Comparison of ENCODE assay signal across 23 mouse cellular contexts in the genomic region with DNA sequence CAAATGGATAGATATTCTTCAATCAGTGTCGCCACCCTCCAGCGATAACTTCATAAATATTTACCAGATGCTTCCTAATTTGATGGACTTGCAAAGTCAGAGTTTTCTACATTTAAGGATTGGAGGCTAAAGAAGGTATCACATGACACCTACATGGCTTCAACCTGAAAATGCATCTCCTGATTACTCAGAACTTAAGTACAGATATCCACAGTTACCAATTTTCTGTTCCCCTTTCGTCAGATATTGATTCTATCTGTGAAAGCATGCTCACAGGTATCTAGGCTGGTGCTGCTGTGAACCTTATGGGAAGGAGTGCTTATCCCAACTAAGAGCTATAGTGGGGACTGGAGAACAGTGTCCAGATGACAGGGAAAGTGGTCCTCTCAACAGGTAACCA. TPM values are rescaled to one million over a fixed set of nuclear protein-coding genes. Genes with fewer than 3 reads are reported as not detected.
DNase-seq lines count a peak whose midpoint lies in the region; ATAC-seq and TF ChIP-seq lines count a peak whose summit lies in the region.
"Had no signal": no experiment of that assay in that cellular context is flagged by ENCODE, and none has a peak within 500 bp of the region (broad histone marks: within the 10 kb centered on the region; RNA-seq: fewer than 3 reads in every experiment).

No protein-coding gene starts in this region.

- no peak overlapping the region for H3K9ac ChIP-seq in forebrain, postnatal 0 days
- no peak overlapping the region for H3K9ac ChIP-seq in forebrain, embryonic 15.5 days (replicated peaks)
- H3K9ac ChIP-seq in midbrain, postnatal 0 days (replicated peaks; ENCODE audit: low read length, poor library complexity, severe bottlenecking), result no peak overlapping the region
- H3K9ac ChIP-seq in midbrain, embryonic 11.5 days (ENCODE audit: low read length), result no peak overlapping the region
- H3K9ac ChIP-seq: embryonic facial prominence, embryonic 13.5 days; embryonic facial prominence, embryonic 15.5 days; forebrain, embryonic 12.5 days had no signal

- H3K27ac ChIP-seq in forebrain, postnatal 0 days (ENCODE audit: low read depth, low read length), result 0 out of 2 replicates have a peak overlapping the region, but pooled peaks have one; percentile 9
- no peak overlapping the region for H3K27ac ChIP-seq in forebrain, embryonic 15.5 days (replicated peaks)
- 0 out of 2 replicates have a peak overlapping the region, but pooled peaks have one; percentile 59 for H3K27ac ChIP-seq in midbrain, postnatal 0 days (ENCODE audit: low read depth, low read length)
- no peak overlapping the region for H3K27ac ChIP-seq in midbrain, embryonic 11.5 days (ENCODE audit: low read depth, low read length)
- H3K27ac ChIP-seq: embryonic facial prominence, embryonic 13.5 days; embryonic facial prominence, embryonic 15.5 days; forebrain, embryonic 10.5 days; forebrain, embryonic 12.5 days had no signal

- WGBS in forebrain, postnatal 0 days, result 85% methylated on average over 3 of the region's 3 CpGs
- 90% methylated on average over 3 of the region's 3 CpGs for WGBS in forebrain, embryonic 15.5 days
- WGBS in midbrain, postnatal 0 days, result 64% methylated on average over 3 of the region's 3 CpGs
- WGBS in midbrain, embryonic 11.5 days, result 93% methylated on average over 3 of the region's 3 CpGs

- no peaks in the 10 kb centered on the region for H3K9me3 ChIP-seq in forebrain, postnatal 0 days (ENCODE audit: low read length)
- no peaks in the 10 kb centered on the region for H3K9me3 ChIP-seq in forebrain, embryonic 15.5 days
- H3K9me3 ChIP-seq in midbrain, postnatal 0 days (ENCODE audit: low read length), result no peaks in the 10 kb centered on the region
- no peaks in the 10 kb centered on the region for H3K9me3 ChIP-seq in midbrain, embryonic 11.5 days (ENCODE audit: control insufficient read depth, low read length)
- H3K9me3 ChIP-seq: embryonic facial prominence, embryonic 13.5 days; embryonic facial prominence, embryonic 15.5 days; forebrain, embryonic 10.5 days; forebrain, embryonic 12.5 days had no signal

- TF ChIP-seq CTCF in forebrain, postnatal 0 days (IDR thresholded peaks at IDR 0.05; ENCODE audit: low read depth), result no peak
- no peak for TF ChIP-seq CTCF in midbrain, postnatal 0 days (IDR thresholded peaks at IDR 0.05)

- H3K4me1 ChIP-seq in forebrain, postnatal 0 days (ENCODE audit: insufficient read depth), result no peaks in the 10 kb centered on the region
- no peaks in the 10 kb centered on the region for H3K4me1 ChIP-seq in forebrain, embryonic 15.5 days
- 0 out of 2 replicates have a peak, but pooled peaks cover 3% of the 10 kb centered on the region for H3K4me1 ChIP-seq in midbrain, postnatal 0 days (ENCODE audit: insufficient read depth, low read length)
- no peaks in the 10 kb centered on the region; the same call in 1 of the 2 replicates for H3K4me1 ChIP-seq in midbrain, embryonic 11.5 days (ENCODE audit: control insufficient read depth, insufficient read depth, low read length)
- H3K4me1 ChIP-seq: embryonic facial prominence, embryonic 13.5 days; embryonic facial prominence, embryonic 15.5 days had no signal

- no peak overlapping the region for H3K4me2 ChIP-seq in forebrain, postnatal 0 days (ENCODE audit: low read depth)
- H3K4me2 ChIP-seq in forebrain, embryonic 15.5 days (replicated peaks), result no peak overlapping the region
- H3K4me2 ChIP-seq in midbrain, postnatal 0 days (ENCODE audit: low read depth, low read length, poor library complexity, severe bottlenecking), result no peak overlapping the region
- H3K4me2 ChIP-seq in midbrain, embryonic 11.5 days, result no peak overlapping the region
- H3K4me2 ChIP-seq: embryonic facial prominence, embryonic 13.5 days; embryonic facial prominence, embryonic 15.5 days; forebrain, embryonic 12.5 days had no signal

- DNase-seq in forebrain, postnatal 0 days, result no peak
- DNase-seq in midbrain, postnatal 0 days (ENCODE audit: low spot score), result no peak
- no peak for DNase-seq in midbrain, embryonic 11.5 days (ENCODE audit: low spot score, missing footprints)
- peak; percentile 7 for DNase-seq in A20 (ENCODE audit: low read depth, low spot score)
- no peak for DNase-seq in layer of hippocampus, adult 9-11 months
- DNase-seq: adrenal gland, adult 2 months; adrenal gland, postnatal 10 days; adrenal gland, postnatal 25 days; cerebellum, adult 11 months; cerebellum, adult 18-20 months; cerebellum, adult 8-10 months; cerebellum, adult 9-11 months; cerebellum, postnatal 14 days; cerebellum, postnatal 36 days; embryo, embryonic 11 days had no signal

- no peak for ATAC-seq in forebrain, postnatal 0 days
- no peak for ATAC-seq in forebrain, embryonic 15.5 days (replicated peaks)
- no peak for ATAC-seq in midbrain, postnatal 0 days (ENCODE audit: low FRiP score)
- no peak for ATAC-seq in midbrain, embryonic 11.5 days (ENCODE audit: low FRiP score)
- ATAC-seq: CD4-positive, CD25-positive, alpha-beta regulatory T cell, adult 4 months; forebrain, embryonic 14.5 days had no signal

- H3K36me3 ChIP-seq in forebrain, postnatal 0 days (ENCODE audit: insufficient read depth), result peaks cover 65% of the 10 kb centered on the region
- H3K36me3 ChIP-seq in forebrain, embryonic 15.5 days, result peaks cover 65% of the 10 kb centered on the region
- peaks cover 41% of the 10 kb centered on the region for H3K36me3 ChIP-seq in midbrain, postnatal 0 days (ENCODE audit: insufficient read depth, low read length)
- peaks cover 12% of the 10 kb centered on the region for H3K36me3 ChIP-seq in midbrain, embryonic 11.5 days (ENCODE audit: control insufficient read depth, insufficient read depth, low read length)

- no peaks in the 10 kb centered on the region for H3K27me3 ChIP-seq in forebrain, postnatal 0 days (ENCODE audit: insufficient read depth, low read length)
- H3K27me3 ChIP-seq in forebrain, embryonic 15.5 days, result no peaks in the 10 kb centered on the region
- H3K27me3 ChIP-seq in midbrain, postnatal 0 days (ENCODE audit: insufficient read depth, low read length), result no peaks in the 10 kb centered on the region
- no peaks in the 10 kb centered on the region for H3K27me3 ChIP-seq in midbrain, embryonic 11.5 days (ENCODE audit: control insufficient read depth, insufficient read depth, low read length)
- H3K27me3 ChIP-seq: embryonic facial prominence, embryonic 13.5 days; embryonic facial prominence, embryonic 15.5 days; forebrain, embryonic 12.5 days had no signal

- no peak overlapping the region for H3K4me3 ChIP-seq in forebrain, postnatal 0 days (ENCODE audit: low read depth, low read length)
- no peak overlapping the region for H3K4me3 ChIP-seq in forebrain, embryonic 15.5 days
- H3K4me3 ChIP-seq in midbrain, postnatal 0 days (ENCODE audit: low read depth, low read length), result no peak overlapping the region
- no peak overlapping the region for H3K4me3 ChIP-seq in midbrain, embryonic 11.5 days (ENCODE audit: low read depth, low read length)
- H3K4me3 ChIP-seq: embryonic facial prominence, embryonic 13.5 days; embryonic facial prominence, embryonic 15.5 days; erythroblast, embryonic 14.5 days; forebrain, embryonic 10.5 days; forebrain, embryonic 12.5 days had no signal

RNA-seq across cellular contexts. Expression of a gene that starts 34.4 kb away (rescaled TPM):
- total RNA-seq in forebrain, postnatal 0 days (2014; rRNA removed), result 29.9 and 40.6 TPM in 2 replicates
- 12.8 and 18.5 TPM in 2 replicates for polyA plus RNA-seq in forebrain, postnatal 0 days (2015; fragmentation: Nextera tagmentation; extraction: Ambion mirVana)
- polyA plus RNA-seq in forebrain, embryonic 15.5 days (2015; fragmentation: Nextera tagmentation; extraction: Ambion mirVana), result 33.5 and 35.2 TPM in 2 replicates
- 32.2 and 35.7 TPM in 2 replicates for total RNA-seq in midbrain, postnatal 0 days (2014; rRNA removed)
- polyA plus RNA-seq in midbrain, postnatal 0 days (2015; fragmentation: Nextera tagmentation; extraction: Ambion mirVana), result 12.9 and 15.6 TPM in 2 replicates
- polyA plus RNA-seq in midbrain, embryonic 11.5 days (2014; fragmentation: Nextera tagmentation; extraction: Ambion mirVana), result 19.4 and 21.4 TPM in 2 replicates

RNA-seq across cellular contexts. Expression of a gene that starts 42.3 kb away (rescaled TPM):
- total RNA-seq in forebrain, postnatal 0 days (2014; rRNA removed), result 45.3 and 49.7 TPM in 2 replicates
- polyA plus RNA-seq in forebrain, postnatal 0 days (2015; fragmentation: Nextera tagmentation; extraction: Ambion mirVana), result 42.4 and 42.7 TPM in 2 replicates
- 47.6 and 48.4 TPM in 2 replicates for polyA plus RNA-seq in forebrain, embryonic 15.5 days (2015; fragmentation: Nextera tagmentation; extraction: Ambion mirVana)
- total RNA-seq in midbrain, postnatal 0 days (2014; rRNA removed), result 38.4 and 48.7 TPM in 2 replicates
- polyA plus RNA-seq in midbrain, postnatal 0 days (2015; fragmentation: Nextera tagmentation; extraction: Ambion mirVana), result 40.8 and 41.9 TPM in 2 replicates
- polyA plus RNA-seq in midbrain, embryonic 11.5 days (2014; fragmentation: Nextera tagmentation; extraction: Ambion mirVana), result 21.3 and 23.8 TPM in 2 replicates

Comparison
In these comparisons a context has a peak if more than half of its experiments do, and no peak if none do; other contexts are left out.
1. H3K27ac ChIP-seq: peak in forebrain, postnatal 0 days (single experiment) and midbrain, postnatal 0 days (single experiment); none in forebrain, embryonic 15.5 days (single experiment) and midbrain, embryonic 11.5 days (single experiment).